Mouse (Mus musculus): Measurements from ENCODE around the gene Gpr18. TPM values are rescaled to one million over a fixed set of nuclear protein-coding genes. Genes with fewer than 3 reads are reported as not detected.

Gpr18 gene
- polyA plus RNA-seq, 1 experiment: not detected

- H3K27ac ChIP-seq (ENCODE audit: insufficient read depth, low read length): no peak overlapping the region
- H3K4me3 ChIP-seq (replicated peaks; ENCODE audit: insufficient read depth, low read depth, low read length): no peak overlapping the region
- no peaks in the 10 kb centered on the region for H3K4me1 ChIP-seq (ENCODE audit: control insufficient read depth, insufficient read depth, low read length)
- TF ChIP-seq CTCF (IDR thresholded peaks at IDR 0.05; ENCODE audit: borderline replicate concordance, insufficient read depth, low read depth, low read length) (no peak), POLR2A (IDR thresholded peaks at IDR 0.05; ENCODE audit: borderline replicate concordance, insufficient read depth, low read length) (no peak)
- 83% methylated on average over 5 of the region's 5 CpGs for WGBS
- DNase-seq: no peak
- H3K27me3 ChIP-seq (ENCODE audit: control insufficient read depth, insufficient read depth, low read length): no peaks in the 10 kb centered on the region
Measured at GRCm38 (mm10) chr14:121894511-121895135, 21.0 kb downstream of the Gpr18 start.

- Histone ChIP-seq H3K4me1 (ENCODE audit: control insufficient read depth, insufficient read depth, low read length) (no peaks in the 10 kb centered on the region), H3K27me3 (ENCODE audit: control insufficient read depth, insufficient read depth, low read length) (no peaks in the 10 kb centered on the region), H3K4me3 (replicated peaks; ENCODE audit: insufficient read depth, low read depth, low read length) (no peak overlapping the region), H3K27ac (ENCODE audit: insufficient read depth, low read length) (no peak overlapping the region)
- TF ChIP-seq POLR2A (IDR thresholded peaks at IDR 0.05; ENCODE audit: borderline replicate concordance, insufficient read depth, low read length): no peak
- TF ChIP-seq CTCF (IDR thresholded peaks at IDR 0.05; ENCODE audit: borderline replicate concordance, insufficient read depth, low read depth, low read length): no peak
- 87% methylated on average over 6 of the region's 6 CpGs for WGBS
- no peak for DNase-seq
Measured at GRCm38 (mm10) chr14:121893747-121894146, 21.8 kb downstream of the Gpr18 start.

GRCm38 (mm10) chr14:121884150-121884797 is 31.3 kb downstream of the Gpr18 start:
- no peak overlapping the region for H3K27ac ChIP-seq (ENCODE audit: insufficient read depth, low read length)
- no peak overlapping the region for H3K4me3 ChIP-seq (replicated peaks; ENCODE audit: insufficient read depth, low read depth, low read length)
- TF ChIP-seq CTCF (IDR thresholded peaks at IDR 0.05; ENCODE audit: borderline replicate concordance, insufficient read depth, low read depth, low read length) (no peak), POLR2A (IDR thresholded peaks at IDR 0.05; ENCODE audit: borderline replicate concordance, insufficient read depth, low read length) (no peak)
- no peak for DNase-seq
- H3K27me3 ChIP-seq (ENCODE audit: control insufficient read depth, insufficient read depth, low read length): no peaks in the 10 kb centered on the region
- H3K4me1 ChIP-seq (ENCODE audit: control insufficient read depth, insufficient read depth, low read length): peaks cover 11% of the 10 kb centered on the region; the same call in 1 of the 2 replicates
- WGBS: 63% methylated on average over 6 of the region's 6 CpGs

- Histone ChIP-seq H3K27me3 (ENCODE audit: control insufficient read depth, insufficient read depth, low read length) (no peaks in the 10 kb centered on the region), H3K4me3 (replicated peaks; ENCODE audit: insufficient read depth, low read depth, low read length) (no peak overlapping the region), H3K4me1 (ENCODE audit: control insufficient read depth, insufficient read depth, low read length) (peaks cover 11% of the 10 kb centered on the region; the same call in 1 of the 2 replicates), H3K27ac (ENCODE audit: insufficient read depth, low read length) (no peak overlapping the region)
- 92% methylated on average over 7 of the region's 7 CpGs for WGBS
- TF ChIP-seq CTCF (IDR thresholded peaks at IDR 0.05; ENCODE audit: borderline replicate concordance, insufficient read depth, low read depth, low read length) (no peak), POLR2A (IDR thresholded peaks at IDR 0.05; ENCODE audit: borderline replicate concordance, insufficient read depth, low read length) (no peak)
- no peak for DNase-seq
Measured at GRCm38 (mm10) chr14:121881211-121881610, 34.4 kb downstream of the Gpr18 start.

- no peak overlapping the region for H3K27ac ChIP-seq (ENCODE audit: insufficient read depth, low read length)
- DNase-seq: peak in 1 of 2 experiments; percentile 14
- peaks cover 11% of the 10 kb centered on the region; the same call in 1 of the 2 replicates for H3K4me1 ChIP-seq (ENCODE audit: control insufficient read depth, insufficient read depth, low read length)
- 12% methylated on average over 16 of the region's 16 CpGs for WGBS
- no peaks in the 10 kb centered on the region for H3K27me3 ChIP-seq (ENCODE audit: control insufficient read depth, insufficient read depth, low read length)
- TF ChIP-seq CTCF (IDR thresholded peaks at IDR 0.05; ENCODE audit: borderline replicate concordance, insufficient read depth, low read depth, low read length): no peak
- no peak for TF ChIP-seq POLR2A (IDR thresholded peaks at IDR 0.05; ENCODE audit: borderline replicate concordance, insufficient read depth, low read length)
- peak overlapping the region; percentile 66 for H3K4me3 ChIP-seq (replicated peaks; ENCODE audit: insufficient read depth, low read depth, low read length)
Measured at GRCm38 (mm10) chr14:121879266-121879840, 36.2 kb downstream of the Gpr18 start.

GRCm38 (mm10) chr14:121878859-121879206 is 36.7 kb downstream of the Gpr18 start:
- H3K27ac ChIP-seq (ENCODE audit: insufficient read depth, low read length): peak overlapping the region; percentile 41; the same call in 1 of the 2 replicates
- peaks cover 11% of the 10 kb centered on the region; the same call in 1 of the 2 replicates for H3K4me1 ChIP-seq (ENCODE audit: control insufficient read depth, insufficient read depth, low read length)
- H3K4me3 ChIP-seq (replicated peaks; ENCODE audit: insufficient read depth, low read depth, low read length): peak overlapping the region; percentile 66
- DNase-seq: no peak
- no peaks in the 10 kb centered on the region for H3K27me3 ChIP-seq (ENCODE audit: control insufficient read depth, insufficient read depth, low read length)
- no peak for TF ChIP-seq CTCF (IDR thresholded peaks at IDR 0.05; ENCODE audit: borderline replicate concordance, insufficient read depth, low read depth, low read length)
- WGBS: under 1% methylated on average over 27 of the region's 27 CpGs

- DNase-seq: peak; percentile 99
- H3K4me3 ChIP-seq (replicated peaks; ENCODE audit: insufficient read depth, low read depth, low read length): peak within 1 kb of the TSS; percentile 78
- H3K27ac ChIP-seq (ENCODE audit: insufficient read depth, low read length): peak within 1 kb of the TSS; percentile 41
- peaks cover 11% of the 10 kb centered on the region; the same call in 1 of the 2 replicates for H3K4me1 ChIP-seq (ENCODE audit: control insufficient read depth, insufficient read depth, low read length)
- WGBS: under 1% methylated on average over 61 of the region's 61 CpGs
- TF ChIP-seq POLR2A (IDR thresholded peaks at IDR 0.05; ENCODE audit: borderline replicate concordance, insufficient read depth, low read length) (0 out of 2 replicates have a peak, but pooled peaks have one; percentile 47), CTCF (IDR thresholded peaks at IDR 0.05; ENCODE audit: borderline replicate concordance, insufficient read depth, low read depth, low read length) (no peak)
- H3K27me3 ChIP-seq (ENCODE audit: control insufficient read depth, insufficient read depth, low read length): no peaks in the 10 kb centered on the region
Measured at GRCm38 (mm10) chr14:121878176-121878858, 37.3 kb downstream of the Gpr18 start, which contains the start of gene Ubac2. Gene Ubac2, plus strand, starts transcription at chr14:121878620.

All from cerebellum, adult 2 months (tissue).